Mouse (Mus musculus): ENCODE results near the gene Il17re. TPM values are rescaled to one million over a fixed set of nuclear protein-coding genes. Genes with fewer than 3 reads are reported as not detected.

The Il17re gene
- polyA plus RNA-seq, 1 experiment from 2014 or later = 0.72 TPM

- no peak for ATAC-seq (replicated peaks; ENCODE audit: insufficient number of reproducible peaks, low FRiP score, low TSS enrichment)
- Histone ChIP-seq H3K4me3 (ENCODE audit: low read depth, low read length) (no peak overlapping the region), H3K27ac (ENCODE audit: low read depth, low read length) (no peak overlapping the region), H3K4me2 (no peak overlapping the region), H3K36me3 (ENCODE audit: control insufficient read depth, insufficient read depth, low read length) (no peaks in the 10 kb centered on the region), H3K4me1 (ENCODE audit: control insufficient read depth, insufficient read depth, low read length) (peaks cover 8% of the 10 kb centered on the region; the same call in 1 of the 2 replicates), H3K9me3 (replicated peaks; ENCODE audit: control insufficient read depth, low read length) (no peaks in the 10 kb centered on the region), H3K9ac (ENCODE audit: low read depth, low read length) (no peak overlapping the region), H3K27me3 (ENCODE audit: control insufficient read depth, insufficient read depth, low read length) (no peaks in the 10 kb centered on the region)
- WGBS (ENCODE audit: insufficient replicate concordance) = 51% methylated on average over 12 of the region's 12 CpGs
These were observed 19.4 kb upstream of the Il17re start for GRCm38 (mm10) chr6:113438721-113439430.

GRCm38 (mm10) chr6:113440686-113441085 is 17.6 kb upstream of the Il17re start:
- ATAC-seq (replicated peaks; ENCODE audit: insufficient number of reproducible peaks, low FRiP score, low TSS enrichment) = no peak
- Histone ChIP-seq H3K27ac (ENCODE audit: low read depth, low read length) (no peak overlapping the region), H3K9ac (ENCODE audit: low read depth, low read length) (no peak overlapping the region), H3K27me3 (ENCODE audit: control insufficient read depth, insufficient read depth, low read length) (no peaks in the 10 kb centered on the region), H3K4me1 (ENCODE audit: control insufficient read depth, insufficient read depth, low read length) (peaks cover 8% of the 10 kb centered on the region; the same call in 1 of the 2 replicates), H3K4me3 (ENCODE audit: low read depth, low read length) (no peak overlapping the region), H3K9me3 (replicated peaks; ENCODE audit: control insufficient read depth, low read length) (no peaks in the 10 kb centered on the region), H3K36me3 (ENCODE audit: control insufficient read depth, insufficient read depth, low read length) (no peaks in the 10 kb centered on the region), H3K4me2 (no peak overlapping the region)
- WGBS (ENCODE audit: insufficient replicate concordance) = 80% methylated on average over 3 of the region's 3 CpGs

GRCm38 (mm10) chr6:113441147-113441680 is 17.1 kb upstream of the Il17re start:
- H3K9me3 ChIP-seq (replicated peaks; ENCODE audit: control insufficient read depth, low read length) = no peaks in the 10 kb centered on the region
- no peaks in the 10 kb centered on the region for H3K36me3 ChIP-seq (ENCODE audit: control insufficient read depth, insufficient read depth, low read length)
- no peak overlapping the region for H3K27ac ChIP-seq (ENCODE audit: low read depth, low read length)
- no peak overlapping the region for H3K4me3 ChIP-seq (ENCODE audit: low read depth, low read length)
- ATAC-seq (replicated peaks; ENCODE audit: insufficient number of reproducible peaks, low FRiP score, low TSS enrichment) = no peak
- H3K4me1 ChIP-seq (ENCODE audit: control insufficient read depth, insufficient read depth, low read length) = peaks cover 8% of the 10 kb centered on the region; the same call in 1 of the 2 replicates
- H3K27me3 ChIP-seq (ENCODE audit: control insufficient read depth, insufficient read depth, low read length) = no peaks in the 10 kb centered on the region
- no peak overlapping the region for H3K9ac ChIP-seq (ENCODE audit: low read depth, low read length)
- 55% methylated on average over 7 of the region's 7 CpGs for WGBS (ENCODE audit: insufficient replicate concordance)
- no peak overlapping the region for H3K4me2 ChIP-seq

GRCm38 (mm10) chr6:113442087-113442441 is 16.2 kb upstream of the Il17re start:
- no peak for ATAC-seq (replicated peaks; ENCODE audit: insufficient number of reproducible peaks, low FRiP score, low TSS enrichment)
- H3K9me3 ChIP-seq (replicated peaks; ENCODE audit: control insufficient read depth, low read length) = no peaks in the 10 kb centered on the region
- H3K4me1 ChIP-seq (ENCODE audit: control insufficient read depth, insufficient read depth, low read length) = peaks cover 8% of the 10 kb centered on the region; the same call in 1 of the 2 replicates
- peak overlapping the region; percentile 97 for H3K9ac ChIP-seq (ENCODE audit: low read depth, low read length)
- H3K27ac ChIP-seq (ENCODE audit: low read depth, low read length) = peak overlapping the region; percentile 68
- peak overlapping the region; percentile 78 for H3K4me2 ChIP-seq
- peaks cover 1% of the 10 kb centered on the region for H3K36me3 ChIP-seq (ENCODE audit: control insufficient read depth, insufficient read depth, low read length)
- no peaks in the 10 kb centered on the region for H3K27me3 ChIP-seq (ENCODE audit: control insufficient read depth, insufficient read depth, low read length)
- WGBS (ENCODE audit: insufficient replicate concordance) = 40% methylated on average over 9 of the region's 9 CpGs
- peak overlapping the region; percentile 98 for H3K4me3 ChIP-seq (ENCODE audit: low read depth, low read length)

GRCm38 (mm10) chr6:113442442-113443090 is 15.7 kb upstream of the Il17re start, which contains the start of gene Jagn1:
TSS of gene Jagn1 (plus strand) at chr6:113442569.
- H3K36me3 ChIP-seq (ENCODE audit: control insufficient read depth, insufficient read depth, low read length) = peaks cover 6% of the 10 kb centered on the region
- WGBS (ENCODE audit: insufficient replicate concordance) = 2% methylated on average over 45 of the region's 45 CpGs
- no peaks in the 10 kb centered on the region for H3K9me3 ChIP-seq (replicated peaks; ENCODE audit: control insufficient read depth, low read length)
- peak; percentile 83 for ATAC-seq (replicated peaks; ENCODE audit: insufficient number of reproducible peaks, low FRiP score, low TSS enrichment)
- H3K4me2 ChIP-seq = peak within 1 kb of the TSS; percentile 78
- H3K27me3 ChIP-seq (ENCODE audit: control insufficient read depth, insufficient read depth, low read length) = no peaks in the 10 kb centered on the region
- peak within 1 kb of the TSS; percentile 68 for H3K27ac ChIP-seq (ENCODE audit: low read depth, low read length)
- peak within 1 kb of the TSS; percentile 98 for H3K4me3 ChIP-seq (ENCODE audit: low read depth, low read length)
- peaks cover 8% of the 10 kb centered on the region; the same call in 1 of the 2 replicates for H3K4me1 ChIP-seq (ENCODE audit: control insufficient read depth, insufficient read depth, low read length)
- H3K9ac ChIP-seq (ENCODE audit: low read depth, low read length) = peak within 1 kb of the TSS; percentile 97

GRCm38 (mm10) chr6:113443091-113443490 is 15.2 kb upstream of the Il17re start:
- no peak overlapping the region for H3K27ac ChIP-seq (ENCODE audit: low read depth, low read length)
- peaks cover 8% of the 10 kb centered on the region; the same call in 1 of the 2 replicates for H3K4me1 ChIP-seq (ENCODE audit: control insufficient read depth, insufficient read depth, low read length)
- WGBS (ENCODE audit: insufficient replicate concordance) = 44% methylated on average over 12 of the region's 12 CpGs

GRCm38 (mm10) chr6:113444207-113444965 is 13.9 kb upstream of the Il17re start:
- peaks cover 17% of the 10 kb centered on the region for H3K36me3 ChIP-seq (ENCODE audit: control insufficient read depth, insufficient read depth, low read length)
- no peak overlapping the region for H3K27ac ChIP-seq (ENCODE audit: low read depth, low read length)
- no peak overlapping the region for H3K4me2 ChIP-seq
- H3K4me3 ChIP-seq (ENCODE audit: low read depth, low read length) = no peak overlapping the region
- H3K9me3 ChIP-seq (replicated peaks; ENCODE audit: control insufficient read depth, low read length) = no peaks in the 10 kb centered on the region
- ATAC-seq (replicated peaks; ENCODE audit: insufficient number of reproducible peaks, low FRiP score, low TSS enrichment) = no peak
- peaks cover 8% of the 10 kb centered on the region; the same call in 1 of the 2 replicates for H3K4me1 ChIP-seq (ENCODE audit: control insufficient read depth, insufficient read depth, low read length)
- H3K9ac ChIP-seq (ENCODE audit: low read depth, low read length) = no peak overlapping the region
- 83% methylated on average over 7 of the region's 8 CpGs for WGBS (ENCODE audit: insufficient replicate concordance)
- H3K27me3 ChIP-seq (ENCODE audit: control insufficient read depth, insufficient read depth, low read length) = no peaks in the 10 kb centered on the region

More at GRCm38 (mm10) chr6:113443091-113443490, 15.2 kb upstream of the Il17re start:
- peak overlapping the region; percentile 78 for H3K4me2 ChIP-seq
- H3K4me3 ChIP-seq (ENCODE audit: low read depth, low read length) = peak overlapping the region; percentile 98
- H3K36me3 ChIP-seq (ENCODE audit: control insufficient read depth, insufficient read depth, low read length) = peaks cover 11% of the 10 kb centered on the region
- H3K9me3 ChIP-seq (replicated peaks; ENCODE audit: control insufficient read depth, low read length) = no peaks in the 10 kb centered on the region
- H3K9ac ChIP-seq (ENCODE audit: low read depth, low read length) = peak overlapping the region; percentile 97
- ATAC-seq (replicated peaks; ENCODE audit: insufficient number of reproducible peaks, low FRiP score, low TSS enrichment) = no peak
- H3K27me3 ChIP-seq (ENCODE audit: control insufficient read depth, insufficient read depth, low read length) = no peaks in the 10 kb centered on the region

GRCm38 (mm10) chr6:113447639-113448038 is 10.6 kb upstream of the Il17re start:
- Histone ChIP-seq H3K27me3 (ENCODE audit: control insufficient read depth, insufficient read depth, low read length) (no peaks in the 10 kb centered on the region), H3K36me3 (ENCODE audit: control insufficient read depth, insufficient read depth, low read length) (peaks cover 17% of the 10 kb centered on the region), H3K4me3 (ENCODE audit: low read depth, low read length) (no peak overlapping the region), H3K27ac (ENCODE audit: low read depth, low read length) (no peak overlapping the region), H3K4me2 (no peak overlapping the region), H3K4me1 (ENCODE audit: control insufficient read depth, insufficient read depth, low read length) (peaks cover 8% of the 10 kb centered on the region; the same call in 1 of the 2 replicates), H3K9ac (ENCODE audit: low read depth, low read length) (no peak overlapping the region), H3K9me3 (replicated peaks; ENCODE audit: control insufficient read depth, low read length) (no peaks in the 10 kb centered on the region)
- no peak for ATAC-seq (replicated peaks; ENCODE audit: insufficient number of reproducible peaks, low FRiP score, low TSS enrichment)
- WGBS (ENCODE audit: insufficient replicate concordance) = 92% methylated on average over 4 of the region's 4 CpGs

All from heart, embryonic 11.5 days (tissue).